Mouse (Mus musculus): ENCODE measurements around the gene Gm7358. TPM values are rescaled to one million over a fixed set of nuclear protein-coding genes. Genes with fewer than 3 reads are reported as not detected.
"Not testable (repeated sequence)": the region's sequence is repeated elsewhere in the genome, so short reads cannot be mapped to it uniquely, and the experiment has no call there.

The Gm7358 gene
- not detected in 2 replicates for polyA plus RNA-seq (2015; fragmentation: Nextera tagmentation; extraction: Ambion mirVana)

GRCm38 (mm10) chr17:14059431-14059830 lies at the start of gene Gm7358:
Gene Gm7358 (minus strand): TSS chr17:14059531.
- not testable (repeated sequence) for H3K4me3 ChIP-seq; H3K9ac ChIP-seq; H3K27ac ChIP-seq; H3K9me3 ChIP-seq (replicated peaks); ATAC-seq; H3K4me1 ChIP-seq; H3K27me3 ChIP-seq; H3K36me3 ChIP-seq (ENCODE audit: poor library complexity, severe bottlenecking); H3K4me2 ChIP-seq
- 100% methylated on average over 1 of the region's 2 CpGs for WGBS

DNA sequence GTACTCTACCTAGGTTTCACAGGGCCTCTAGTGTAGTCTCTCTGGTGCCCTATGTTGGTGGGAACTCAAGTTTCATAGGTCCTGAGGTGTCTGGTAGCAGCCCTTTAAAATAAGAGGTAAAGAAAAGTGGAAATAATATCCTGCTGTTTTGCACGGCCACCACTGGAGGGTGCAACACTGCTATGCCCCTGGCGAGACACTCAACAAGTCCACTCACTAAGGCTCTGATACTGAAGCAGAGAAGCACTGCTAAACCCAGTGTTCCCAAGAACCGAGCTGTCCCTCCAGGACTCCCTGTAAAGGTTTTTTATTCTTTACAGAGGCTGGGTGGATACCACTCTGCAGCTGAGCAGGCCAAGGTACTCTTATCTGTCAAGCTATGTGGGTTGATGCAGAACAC lies 43.7 kb upstream of the Gm7358 start:
- H3K27ac ChIP-seq; H3K27me3 ChIP-seq; H3K36me3 ChIP-seq (ENCODE audit: poor library complexity, severe bottlenecking); H3K4me3 ChIP-seq; H3K4me2 ChIP-seq; H3K4me1 ChIP-seq; H3K9me3 ChIP-seq (replicated peaks); ATAC-seq; H3K9ac ChIP-seq: not testable (repeated sequence)
- 26% methylated on average over 3 of the region's 3 CpGs for WGBS

- H3K27me3 ChIP-seq; H3K4me2 ChIP-seq; H3K27ac ChIP-seq; H3K4me3 ChIP-seq; H3K36me3 ChIP-seq (ENCODE audit: poor library complexity, severe bottlenecking); H3K9ac ChIP-seq; H3K4me1 ChIP-seq; ATAC-seq; H3K9me3 ChIP-seq (replicated peaks): not testable (repeated sequence)
- 5% methylated on average over 1 of the region's 1 CpGs for WGBS
Measured at GRCm38 (mm10) chr17:14101446-14101980, 42.2 kb upstream of the Gm7358 start.

DNA sequence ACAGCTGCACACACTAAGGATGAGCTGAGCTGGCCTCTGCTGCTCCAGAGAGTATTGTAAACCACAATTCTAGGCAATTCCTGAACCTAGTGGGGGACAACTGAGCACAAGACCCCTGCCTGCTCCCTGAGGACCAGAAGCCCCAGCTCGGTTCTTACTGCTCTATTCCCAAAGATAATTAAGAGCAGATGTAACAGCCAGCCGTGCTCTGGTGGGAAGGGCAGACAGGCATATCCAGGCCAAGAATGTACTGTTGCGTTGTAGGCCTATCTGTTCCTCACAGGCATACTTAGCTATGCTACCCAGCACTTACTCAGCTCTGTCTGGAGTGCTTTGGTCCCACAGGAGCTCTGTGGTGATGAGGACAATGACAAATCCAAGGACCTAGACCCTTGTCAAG lies 40.6 kb upstream of the Gm7358 start:
- H3K4me3 ChIP-seq; H3K9me3 ChIP-seq (replicated peaks); ATAC-seq; H3K4me1 ChIP-seq; H3K27ac ChIP-seq; H3K4me2 ChIP-seq; H3K9ac ChIP-seq; H3K36me3 ChIP-seq (ENCODE audit: poor library complexity, severe bottlenecking); H3K27me3 ChIP-seq: not testable (repeated sequence)
- WGBS = 56% methylated on average over 3 of the region's 3 CpGs

GRCm38 (mm10) chr17:14094165-14094564 lies 34.8 kb upstream of the Gm7358 start:
- H3K27ac ChIP-seq; H3K4me1 ChIP-seq; H3K4me3 ChIP-seq; H3K27me3 ChIP-seq; H3K9me3 ChIP-seq (replicated peaks); ATAC-seq; H3K9ac ChIP-seq; H3K4me2 ChIP-seq; H3K36me3 ChIP-seq (ENCODE audit: poor library complexity, severe bottlenecking): not testable (repeated sequence)
- 57% methylated on average over 3 of the region's 7 CpGs for WGBS

GRCm38 (mm10) chr17:14086629-14087028 lies 27.3 kb upstream of the Gm7358 start:
- H3K4me2 ChIP-seq; H3K9ac ChIP-seq; H3K36me3 ChIP-seq (ENCODE audit: poor library complexity, severe bottlenecking); ATAC-seq; H3K4me1 ChIP-seq; H3K4me3 ChIP-seq; H3K27me3 ChIP-seq; H3K27ac ChIP-seq; H3K9me3 ChIP-seq (replicated peaks): not testable (repeated sequence)
- WGBS = 11% methylated on average over 1 of the region's 1 CpGs

DNA sequence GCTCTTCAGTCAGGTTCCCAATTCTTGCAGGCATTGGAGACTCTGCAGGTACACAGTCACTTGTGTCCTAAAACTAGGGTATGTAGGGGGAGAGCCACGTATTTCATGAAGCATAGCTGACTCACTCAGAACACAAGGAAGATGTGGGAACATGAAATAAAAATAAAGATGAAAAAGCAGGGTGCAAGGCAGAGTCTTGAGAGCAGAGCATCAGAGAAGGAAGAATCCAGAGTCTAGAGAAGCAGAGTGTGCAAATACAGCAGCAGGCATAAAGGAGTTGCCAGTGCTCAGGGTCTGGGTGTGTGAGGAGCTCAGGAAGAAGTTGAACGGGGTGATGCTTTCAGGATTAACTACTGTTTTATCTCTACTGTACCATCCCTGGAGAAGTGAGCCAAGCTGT lies 17.5 kb downstream of the Gm7358 start:
- ATAC-seq; H3K36me3 ChIP-seq (ENCODE audit: poor library complexity, severe bottlenecking); H3K4me3 ChIP-seq; H3K27ac ChIP-seq; H3K4me2 ChIP-seq; H3K4me1 ChIP-seq; H3K9ac ChIP-seq; H3K27me3 ChIP-seq; H3K9me3 ChIP-seq (replicated peaks): not testable (repeated sequence)
- WGBS = 67% methylated on average over 1 of the region's 2 CpGs

GRCm38 (mm10) chr17:14037012-14037411 lies 22.3 kb downstream of the Gm7358 start:
- H3K4me2 ChIP-seq; H3K9ac ChIP-seq; H3K36me3 ChIP-seq (ENCODE audit: poor library complexity, severe bottlenecking); H3K9me3 ChIP-seq (replicated peaks); H3K4me1 ChIP-seq; H3K4me3 ChIP-seq; H3K27ac ChIP-seq; ATAC-seq; H3K27me3 ChIP-seq: not testable (repeated sequence)
- 71% methylated on average over 1 of the region's 2 CpGs for WGBS

- H3K27me3 ChIP-seq; H3K9ac ChIP-seq; ATAC-seq; H3K4me2 ChIP-seq; H3K36me3 ChIP-seq (ENCODE audit: poor library complexity, severe bottlenecking); H3K4me1 ChIP-seq; H3K9me3 ChIP-seq (replicated peaks); H3K27ac ChIP-seq; H3K4me3 ChIP-seq: not testable (repeated sequence)
- WGBS = 70% methylated on average over 4 of the region's 4 CpGs
Measured at GRCm38 (mm10) chr17:14036113-14036512, 23.2 kb downstream of the Gm7358 start.

Other genes starting within 250 kb of the Gm7358 start
- gene Gm7168, start 111.2 kb downstream of the Gm7358 start, polyA plus RNA-seq (2015; fragmentation: Nextera tagmentation; extraction: Ambion mirVana) = not detected in 2 replicates
- not detected in 2 replicates for gene Gm7356, start 55.8 kb downstream of the Gm7358 start, polyA plus RNA-seq (2015; fragmentation: Nextera tagmentation; extraction: Ambion mirVana)
- gene Dact2, start 144.8 kb upstream of the Gm7358 start, polyA plus RNA-seq (2015; fragmentation: Nextera tagmentation; extraction: Ambion mirVana) = 0.88 and 0.91 TPM in 2 replicates
- 0.66 and 1.1 TPM in 2 replicates for gene Smoc2, start 220.0 kb upstream of the Gm7358 start, polyA plus RNA-seq (2015; fragmentation: Nextera tagmentation; extraction: Ambion mirVana)

Data from forebrain, embryonic 13.5 days (tissue).